Mouse (Mus musculus): Measurements from ENCODE around the gene Gm17387. TPM values are rescaled to one million over a fixed set of nuclear protein-coding genes. Genes with fewer than 3 reads are reported as not detected.
A peak's percentile ranks its signal among the peaks of the same experiment; 100 is the strongest.

Gene Gm17387
- polyA plus RNA-seq, 1 experiment from 2014 or later = not detected

DNA sequence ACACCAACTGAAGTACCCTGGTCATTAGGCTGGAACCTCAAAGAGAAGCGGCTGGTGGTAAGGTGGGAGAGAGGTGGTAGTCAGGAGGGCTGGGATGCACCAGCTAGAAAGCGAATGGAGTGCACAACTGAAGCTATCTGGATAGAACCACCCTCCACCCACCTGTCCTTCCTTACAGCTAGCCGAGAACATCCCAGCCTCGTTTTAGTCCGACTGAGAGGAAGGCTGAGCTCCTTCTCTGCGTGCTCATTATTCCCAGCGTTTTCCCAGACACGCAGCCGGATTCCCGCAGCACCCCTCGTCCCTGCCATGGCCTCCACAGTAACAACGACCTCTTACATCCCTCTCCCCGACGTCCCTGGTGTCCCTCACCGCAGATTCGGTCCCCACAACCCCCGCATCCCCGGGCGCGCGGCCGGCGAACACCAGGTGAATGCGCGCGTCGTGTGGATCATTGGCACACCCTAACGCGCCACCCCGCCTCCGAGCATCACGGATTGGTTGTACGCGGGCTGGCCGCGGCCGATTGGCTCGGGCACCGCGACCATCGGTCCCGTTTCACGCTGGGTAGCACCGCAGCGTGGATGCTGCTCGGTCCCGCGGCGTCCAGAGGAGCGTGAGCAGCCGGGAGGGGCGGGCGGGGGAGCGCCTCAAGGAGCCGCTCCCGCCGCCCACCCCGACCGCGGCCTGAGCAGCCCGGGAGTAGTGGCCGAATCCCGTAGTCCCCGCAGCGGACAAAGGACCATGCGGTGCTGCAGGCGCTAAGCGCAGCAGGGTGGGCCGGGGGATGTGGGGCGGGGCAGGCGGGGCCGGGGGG lies 31.7 kb downstream of the Gm17387 start, which contains the start of gene B4galnt4:
Gene B4galnt4 (plus strand): TSS at position 679 of the 817 bp plus-strand sequence.
- Histone ChIP-seq H3K4me1 (replicated peaks; ENCODE audit: control insufficient read depth, insufficient read depth, low read length) (peaks cover 25% of the 10 kb centered on the region), H3K4me3 (ENCODE audit: low read depth, low read length) (peak within 1 kb of the TSS; percentile 56), H3K9ac (ENCODE audit: low read depth, low read length) (peak within 1 kb of the TSS; percentile 58), H3K27ac (ENCODE audit: low read depth, low read length) (no peak within 1 kb of the TSS), H3K27me3 (replicated peaks; ENCODE audit: control insufficient read depth, insufficient read depth, low read length) (peaks cover 49% of the 10 kb centered on the region), H3K9me3 (ENCODE audit: control insufficient read depth, low read length) (no peaks in the 10 kb centered on the region), H3K36me3 (ENCODE audit: control insufficient read depth, insufficient read depth, low read length) (0 out of 2 replicates have a peak, but pooled peaks cover 2% of the 10 kb centered on the region), H3K4me2 (peak within 1 kb of the TSS; percentile 79)
- 1% methylated on average over 68 of the region's 72 CpGs for WGBS
- ATAC-seq (replicated peaks; ENCODE audit: low FRiP score) = peak; percentile 60
- no peak for DNase-seq (ENCODE audit: low spot score)

DNA sequence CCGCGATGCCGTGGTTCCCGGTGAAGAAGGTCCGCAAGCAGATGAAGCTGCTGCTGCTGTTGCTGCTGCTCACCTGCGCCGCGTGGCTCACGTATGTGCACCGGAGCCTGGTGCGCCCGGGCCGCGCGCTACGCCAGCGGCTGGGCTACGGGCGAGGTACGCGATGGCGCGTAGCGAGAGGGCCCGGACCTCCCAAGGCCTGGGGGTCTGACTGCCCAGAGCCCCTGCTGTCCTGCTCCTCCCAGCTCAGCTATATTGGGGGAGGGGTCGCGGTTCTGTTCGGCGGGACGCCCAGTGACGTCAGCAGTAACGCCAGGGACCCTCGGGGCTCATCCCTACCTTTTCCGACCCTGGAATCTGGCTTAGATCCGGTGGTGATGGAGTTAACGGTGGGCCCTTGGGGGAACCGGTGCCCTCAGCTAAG lies 32.4 kb downstream of the Gm17387 start:
- peaks cover 49% of the 10 kb centered on the region for H3K27me3 ChIP-seq (replicated peaks; ENCODE audit: control insufficient read depth, insufficient read depth, low read length)
- 0 out of 2 replicates have a peak, but pooled peaks have one; percentile 4 for ATAC-seq (replicated peaks; ENCODE audit: low FRiP score)
- H3K9ac ChIP-seq (ENCODE audit: low read depth, low read length) = peak overlapping the region; percentile 58
- H3K36me3 ChIP-seq (ENCODE audit: control insufficient read depth, insufficient read depth, low read length) = 0 out of 2 replicates have a peak, but pooled peaks cover 2% of the 10 kb centered on the region
- H3K27ac ChIP-seq (ENCODE audit: low read depth, low read length) = no peak overlapping the region
- 4% methylated on average over 37 of the region's 37 CpGs for WGBS
- no peaks in the 10 kb centered on the region for H3K9me3 ChIP-seq (ENCODE audit: control insufficient read depth, low read length)
- peak overlapping the region; percentile 56 for H3K4me3 ChIP-seq (ENCODE audit: low read depth, low read length)
- H3K4me1 ChIP-seq (replicated peaks; ENCODE audit: control insufficient read depth, insufficient read depth, low read length) = peaks cover 25% of the 10 kb centered on the region
- no peak for DNase-seq (ENCODE audit: low spot score)
- peak overlapping the region; percentile 79 for H3K4me2 ChIP-seq

DNA sequence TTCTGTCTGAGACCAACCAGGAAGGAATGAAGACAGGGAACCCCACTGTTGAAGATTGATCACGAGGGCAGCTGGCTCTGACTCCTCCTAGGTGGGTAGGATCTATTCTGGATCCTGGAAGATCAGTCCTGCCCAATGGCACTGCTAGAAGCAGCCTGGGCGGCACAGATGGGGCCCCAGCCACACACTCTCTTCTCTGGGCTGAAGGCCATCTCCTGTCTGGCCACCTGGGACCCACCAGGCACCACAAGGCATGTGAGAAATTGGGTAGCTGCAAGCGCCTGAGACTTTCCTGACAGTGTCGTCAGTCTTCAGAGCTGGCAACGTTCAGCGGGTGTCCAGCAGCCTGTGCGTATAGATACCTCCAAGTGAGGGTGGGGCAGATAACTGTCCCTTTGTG lies 33.6 kb downstream of the Gm17387 start:
- peaks cover 25% of the 10 kb centered on the region for H3K4me1 ChIP-seq (replicated peaks; ENCODE audit: control insufficient read depth, insufficient read depth, low read length)
- no peak for DNase-seq (ENCODE audit: low spot score)
- H3K27me3 ChIP-seq (replicated peaks; ENCODE audit: control insufficient read depth, insufficient read depth, low read length) = peaks cover 50% of the 10 kb centered on the region
- H3K27ac ChIP-seq (ENCODE audit: low read depth, low read length) = no peak overlapping the region
- no peak overlapping the region for H3K4me3 ChIP-seq (ENCODE audit: low read depth, low read length)
- H3K9me3 ChIP-seq (ENCODE audit: control insufficient read depth, low read length) = no peaks in the 10 kb centered on the region
- 55% methylated on average over 7 of the region's 7 CpGs for WGBS
- 0 out of 2 replicates have a peak, but pooled peaks cover 2% of the 10 kb centered on the region for H3K36me3 ChIP-seq (ENCODE audit: control insufficient read depth, insufficient read depth, low read length)
- no peak overlapping the region for H3K4me2 ChIP-seq
- ATAC-seq (replicated peaks; ENCODE audit: low FRiP score) = no peak
- H3K9ac ChIP-seq (ENCODE audit: low read depth, low read length) = no peak overlapping the region

DNA sequence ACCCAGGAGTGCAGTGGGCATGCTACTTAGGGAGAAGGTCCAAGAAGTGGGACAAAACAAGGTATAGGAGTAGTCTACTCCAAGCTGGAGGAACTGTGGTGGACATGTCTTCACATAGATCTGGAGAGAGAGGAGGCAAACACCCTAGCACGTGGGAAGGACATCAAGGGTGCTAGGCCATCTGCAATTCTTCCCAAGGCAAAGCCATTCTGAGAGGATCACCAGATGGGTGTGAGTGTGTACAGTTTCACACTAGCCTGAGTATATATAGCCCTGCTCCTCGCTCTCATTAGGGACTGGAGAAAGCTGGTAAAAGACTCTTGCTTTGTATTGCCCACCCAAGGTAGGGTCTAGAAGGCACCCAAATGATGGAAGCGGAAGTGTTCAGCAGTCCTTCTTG lies 34.4 kb downstream of the Gm17387 start:
- H3K27me3 ChIP-seq (replicated peaks; ENCODE audit: control insufficient read depth, insufficient read depth, low read length) = peaks cover 57% of the 10 kb centered on the region
- H3K4me3 ChIP-seq (ENCODE audit: low read depth, low read length) = no peak overlapping the region
- no peak overlapping the region for H3K27ac ChIP-seq (ENCODE audit: low read depth, low read length)
- WGBS = 80% methylated on average over 3 of the region's 3 CpGs
- 0 out of 2 replicates have a peak, but pooled peaks cover 2% of the 10 kb centered on the region for H3K36me3 ChIP-seq (ENCODE audit: control insufficient read depth, insufficient read depth, low read length)
- peaks cover 25% of the 10 kb centered on the region for H3K4me1 ChIP-seq (replicated peaks; ENCODE audit: control insufficient read depth, insufficient read depth, low read length)
- H3K9ac ChIP-seq (ENCODE audit: low read depth, low read length) = no peak overlapping the region
- H3K9me3 ChIP-seq (ENCODE audit: control insufficient read depth, low read length) = no peaks in the 10 kb centered on the region
- ATAC-seq (replicated peaks; ENCODE audit: low FRiP score) (no peak), DNase-seq (ENCODE audit: low spot score) (no peak)
- H3K4me2 ChIP-seq = no peak overlapping the region

DNA sequence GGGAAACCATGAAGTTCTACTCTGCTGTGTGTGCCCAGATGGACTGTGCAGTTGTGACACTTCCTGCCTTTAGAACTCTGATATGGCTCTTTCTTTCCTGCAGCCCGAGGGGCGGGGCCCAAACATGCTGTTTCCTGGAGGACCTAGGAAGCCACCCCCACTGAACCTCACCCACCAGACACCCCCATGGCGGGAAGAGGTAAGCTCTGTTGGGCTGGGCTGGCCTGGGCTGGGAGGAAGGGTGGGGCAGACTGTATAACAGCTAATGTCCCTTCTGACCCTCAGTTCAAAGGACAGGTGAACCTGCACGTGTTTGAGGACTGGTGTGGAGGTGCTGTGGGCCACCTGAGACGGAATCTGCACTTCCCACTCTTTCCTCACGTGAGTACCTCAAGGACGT lies 35.2 kb downstream of the Gm17387 start:
- H3K4me1 ChIP-seq (replicated peaks; ENCODE audit: control insufficient read depth, insufficient read depth, low read length) = peaks cover 25% of the 10 kb centered on the region
- H3K27me3 ChIP-seq (replicated peaks; ENCODE audit: control insufficient read depth, insufficient read depth, low read length) = peaks cover 57% of the 10 kb centered on the region
- DNase-seq (ENCODE audit: low spot score) (peak; percentile 31), ATAC-seq (replicated peaks; ENCODE audit: low FRiP score) (peak; percentile 27)
- H3K36me3 ChIP-seq (ENCODE audit: control insufficient read depth, insufficient read depth, low read length) = 0 out of 2 replicates have a peak, but pooled peaks cover 2% of the 10 kb centered on the region
- no peak overlapping the region for H3K27ac ChIP-seq (ENCODE audit: low read depth, low read length)
- no peaks in the 10 kb centered on the region for H3K9me3 ChIP-seq (ENCODE audit: control insufficient read depth, low read length)
- no peak overlapping the region; the same call in 1 of the 2 replicates for H3K4me2 ChIP-seq
- 50% methylated on average over 7 of the region's 7 CpGs for WGBS
- H3K4me3 ChIP-seq (ENCODE audit: low read depth, low read length) = no peak overlapping the region
- H3K9ac ChIP-seq (ENCODE audit: low read depth, low read length) = no peak overlapping the region

DNA sequence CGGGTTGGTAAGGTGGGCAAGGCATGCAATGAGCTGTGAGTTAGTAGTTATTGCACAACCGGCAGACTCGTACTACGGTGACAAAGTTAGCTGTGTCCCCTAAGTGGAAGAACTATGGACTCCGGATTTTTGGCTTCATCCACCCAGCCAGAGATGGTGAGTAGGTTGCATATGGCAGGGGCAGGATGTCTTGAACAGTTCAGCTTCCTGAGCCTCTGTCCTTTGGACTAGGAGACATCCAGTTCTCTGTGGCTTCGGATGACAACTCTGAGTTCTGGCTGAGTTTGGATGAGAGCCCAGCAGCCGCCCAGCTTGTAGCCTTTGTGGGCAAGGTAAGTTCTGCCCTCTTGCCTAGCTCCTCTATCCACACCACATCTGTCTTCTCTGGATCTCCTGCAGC lies 35.6 kb downstream of the Gm17387 start:
- Histone ChIP-seq H3K27ac (ENCODE audit: low read depth, low read length) (no peak overlapping the region), H3K9ac (ENCODE audit: low read depth, low read length) (no peak overlapping the region), H3K4me2 (no peak overlapping the region), H3K36me3 (ENCODE audit: control insufficient read depth, insufficient read depth, low read length) (0 out of 2 replicates have a peak, but pooled peaks cover 2% of the 10 kb centered on the region), H3K9me3 (ENCODE audit: control insufficient read depth, low read length) (no peaks in the 10 kb centered on the region), H3K4me1 (replicated peaks; ENCODE audit: control insufficient read depth, insufficient read depth, low read length) (peaks cover 25% of the 10 kb centered on the region), H3K27me3 (replicated peaks; ENCODE audit: control insufficient read depth, insufficient read depth, low read length) (peaks cover 59% of the 10 kb centered on the region), H3K4me3 (ENCODE audit: low read depth, low read length) (no peak overlapping the region)
- WGBS = 84% methylated on average over 7 of the region's 7 CpGs
- no peak for ATAC-seq (replicated peaks; ENCODE audit: low FRiP score)
- DNase-seq (ENCODE audit: low spot score) = no peak

DNA sequence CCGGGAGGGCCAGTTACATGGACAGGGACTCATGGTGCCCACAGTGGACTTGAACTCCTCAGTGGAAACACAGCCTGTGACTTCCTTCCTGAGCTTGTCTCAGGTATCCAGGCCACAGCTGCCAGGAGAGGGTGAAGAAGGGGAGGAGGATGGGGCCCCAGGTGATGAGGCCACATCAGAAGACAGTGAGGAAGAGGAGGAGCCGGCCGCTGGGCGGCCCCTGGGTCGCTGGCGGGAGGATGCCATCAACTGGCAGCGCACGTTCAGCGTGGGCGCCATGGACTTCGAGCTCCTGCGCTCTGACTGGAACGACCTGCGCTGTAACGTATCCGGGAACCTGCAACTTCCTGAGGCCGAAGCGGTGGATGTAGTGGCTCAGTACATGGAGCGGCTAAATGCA lies 39.4 kb downstream of the Gm17387 start:
- WGBS = 60% methylated on average over 19 of the region's 19 CpGs
- DNase-seq (ENCODE audit: low spot score) (no peak), ATAC-seq (replicated peaks; ENCODE audit: low FRiP score) (no peak)

DNA sequence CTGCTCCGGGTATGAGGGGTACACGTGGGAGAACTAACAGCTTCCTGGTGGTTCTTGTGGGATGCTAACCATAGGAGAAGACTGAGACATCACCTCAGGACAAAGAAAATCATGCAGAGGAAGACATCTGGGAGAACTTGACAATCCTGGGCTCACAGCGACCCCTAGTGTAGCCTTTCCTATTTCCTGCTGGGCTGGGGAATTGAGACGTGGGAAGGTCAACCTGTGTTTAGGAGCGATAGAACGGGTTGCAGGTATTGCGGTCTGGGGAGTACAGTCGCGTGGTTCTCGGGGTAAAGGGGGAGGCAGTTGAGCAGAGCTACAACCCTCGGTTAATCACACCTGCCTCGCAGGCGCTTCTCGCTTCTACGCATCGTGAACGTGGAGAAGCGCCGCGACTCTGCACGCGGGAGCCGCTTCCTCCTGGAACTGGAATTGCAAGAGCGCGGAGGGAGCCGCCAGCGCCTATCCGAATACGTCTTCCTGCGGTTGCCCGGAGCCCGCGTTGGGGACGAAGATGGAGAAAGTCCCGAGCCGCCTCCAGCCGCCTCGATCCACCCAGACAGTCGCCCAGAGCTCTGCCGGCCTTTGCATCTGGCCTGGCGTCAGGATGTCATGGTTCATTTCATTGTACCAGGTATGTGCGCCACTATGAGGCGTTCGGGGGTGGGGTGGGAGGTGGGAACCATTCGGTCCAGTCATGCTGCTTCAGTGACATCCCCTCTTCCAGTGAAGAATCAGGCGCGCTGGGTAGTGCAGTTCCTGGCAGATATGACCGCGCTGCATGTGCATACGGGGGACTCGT lies 41.3 kb downstream of the Gm17387 start:
- H3K9me3 ChIP-seq (ENCODE audit: control insufficient read depth, low read length) = no peaks in the 10 kb centered on the region
- peak overlapping the region; percentile 39; the same call in 1 of the 2 replicates for H3K9ac ChIP-seq (ENCODE audit: low read depth, low read length)
- peak overlapping the region; percentile 43 for H3K4me3 ChIP-seq (ENCODE audit: low read depth, low read length)
- H3K4me1 ChIP-seq (replicated peaks; ENCODE audit: control insufficient read depth, insufficient read depth, low read length) = peaks cover 6% of the 10 kb centered on the region
- 2% methylated on average over 51 of the region's 51 CpGs for WGBS
- H3K36me3 ChIP-seq (ENCODE audit: control insufficient read depth, insufficient read depth, low read length) = no peaks in the 10 kb centered on the region
- ATAC-seq (replicated peaks; ENCODE audit: low FRiP score) = no peak
- DNase-seq (ENCODE audit: low spot score) = peak; percentile 72
- H3K4me2 ChIP-seq = peak overlapping the region; percentile 85
- H3K27ac ChIP-seq (ENCODE audit: low read depth, low read length) = no peak overlapping the region
- peaks cover 56% of the 10 kb centered on the region for H3K27me3 ChIP-seq (replicated peaks; ENCODE audit: control insufficient read depth, insufficient read depth, low read length)

More for the DNA sequence above, 39.4 kb downstream of the Gm17387 start:
- H3K9ac ChIP-seq (ENCODE audit: low read depth, low read length) = no peak overlapping the region
- H3K27ac ChIP-seq (ENCODE audit: low read depth, low read length) = no peak overlapping the region
- H3K4me1 ChIP-seq (replicated peaks; ENCODE audit: control insufficient read depth, insufficient read depth, low read length) = peaks cover 14% of the 10 kb centered on the region
- H3K36me3 ChIP-seq (ENCODE audit: control insufficient read depth, insufficient read depth, low read length) = 0 out of 2 replicates have a peak, but pooled peaks cover 2% of the 10 kb centered on the region
- H3K27me3 ChIP-seq (replicated peaks; ENCODE audit: control insufficient read depth, insufficient read depth, low read length) = peaks cover 58% of the 10 kb centered on the region
- no peaks in the 10 kb centered on the region for H3K9me3 ChIP-seq (ENCODE audit: control insufficient read depth, low read length)
- H3K4me3 ChIP-seq (ENCODE audit: low read depth, low read length) = no peak overlapping the region
- no peak overlapping the region for H3K4me2 ChIP-seq

Data from liver, embryonic 11.5 days (tissue).